Mouse (Mus musculus) R1 (cell line): ENCODE measurements at regions not wholly inside any gene's neighbourhood (a gene's known extent, or its start where the extent isn't known, plus 50 kb on each side); places are given as distances from the start of the nearest gene placed in this dataset.

Experiments used
- DNase-seq: peaks from one replicate; pipeline ENCODE4 v3.0.0-alpha.2; 2018; ENCODE audit warnings: low read depth, low spot score

DNA sequence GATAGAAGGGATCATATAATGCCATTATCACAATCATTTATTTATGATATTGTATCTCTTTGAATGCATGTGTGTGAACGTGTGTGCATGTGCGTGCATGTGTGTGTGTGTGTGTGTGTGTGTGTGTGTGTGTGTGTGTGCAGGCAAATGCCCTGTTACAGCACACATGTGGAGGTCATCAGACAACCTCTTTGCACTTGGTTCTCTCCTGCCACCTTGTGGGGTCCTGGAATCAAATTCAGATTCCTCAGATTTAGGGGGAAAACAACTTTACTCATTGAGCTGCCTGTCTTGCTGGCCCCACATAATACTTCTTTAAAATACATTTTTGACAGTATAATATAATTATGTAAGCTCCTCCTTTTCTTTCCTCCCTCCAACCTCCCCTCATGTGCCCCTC is 195.7 kb upstream of the Zic1 start:
- no peak for DNase-seq

DNA sequence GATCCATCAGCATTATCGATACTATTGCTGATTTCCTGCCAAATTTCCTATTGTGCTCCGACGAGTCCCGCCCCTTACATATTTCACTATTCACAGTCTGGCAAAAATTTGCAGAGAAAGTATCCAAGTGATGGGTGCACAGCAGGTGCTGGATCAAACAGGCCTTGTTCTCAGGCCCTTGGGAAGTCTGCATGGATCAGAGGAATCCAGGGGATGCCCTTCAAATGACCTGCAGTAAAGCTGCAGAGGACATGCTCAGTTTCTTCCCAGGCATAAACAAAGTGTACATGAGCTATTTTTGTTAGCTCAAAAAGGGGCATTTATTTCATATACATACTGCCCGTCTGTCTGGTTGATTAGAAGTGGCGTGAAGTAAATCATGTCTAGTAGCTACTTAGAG is 194.2 kb upstream of the Zic1 start:
- DNase-seq: no peak

- no peak for DNase-seq
These were observed 181.4 kb upstream of the Zic1 start for GRCm38 (mm10) chr9:91547051-91547450.

DNA sequence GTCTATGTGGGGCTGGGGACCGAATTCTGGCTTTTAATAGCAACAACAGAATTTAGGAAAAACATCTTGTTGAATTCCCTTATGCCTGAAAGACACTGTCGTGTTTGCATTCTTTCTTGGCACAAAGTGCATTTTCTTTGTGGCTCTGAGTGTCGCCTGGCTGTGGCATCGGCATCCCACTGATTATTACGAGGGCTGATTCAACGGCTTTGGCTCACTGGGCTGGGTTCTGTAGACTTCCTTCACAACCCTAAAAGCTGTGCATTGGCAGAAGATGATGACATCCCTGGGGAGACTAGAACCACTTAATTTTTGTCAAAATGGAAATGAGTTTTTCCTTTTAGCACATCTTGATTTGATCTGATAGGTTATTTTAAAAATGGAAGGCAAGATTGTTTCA is 179.8 kb upstream of the Zic1 start:
- no peak for DNase-seq

- no peak for DNase-seq
These were observed 163.3 kb upstream of the Zic1 start for GRCm38 (mm10) chr9:91528838-91529475.

- no peak for DNase-seq
These were observed 162.8 kb upstream of the Zic1 start for GRCm38 (mm10) chr9:91528388-91528787.

DNA sequence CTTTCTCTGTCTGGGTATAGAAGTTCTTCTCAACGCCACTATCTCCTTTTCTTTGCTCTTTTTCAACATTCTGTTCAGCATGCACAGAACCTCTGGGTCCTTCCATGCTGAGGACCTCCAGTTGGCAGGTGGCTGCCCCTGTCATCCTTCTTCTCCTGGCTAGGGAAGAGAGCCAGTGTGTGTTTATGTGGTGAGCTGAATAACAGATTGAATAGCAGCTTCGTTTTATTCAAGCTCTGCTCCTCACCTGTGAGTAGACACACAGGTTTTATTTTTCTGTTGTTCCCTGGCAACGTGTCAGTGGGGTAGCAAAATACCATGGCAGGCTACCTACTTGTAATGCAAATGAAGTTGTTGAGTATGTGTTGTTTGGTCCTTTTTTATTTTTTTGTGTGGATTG is 154.9 kb upstream of the Zic1 start:
- peak; percentile 16 for DNase-seq

DNA sequence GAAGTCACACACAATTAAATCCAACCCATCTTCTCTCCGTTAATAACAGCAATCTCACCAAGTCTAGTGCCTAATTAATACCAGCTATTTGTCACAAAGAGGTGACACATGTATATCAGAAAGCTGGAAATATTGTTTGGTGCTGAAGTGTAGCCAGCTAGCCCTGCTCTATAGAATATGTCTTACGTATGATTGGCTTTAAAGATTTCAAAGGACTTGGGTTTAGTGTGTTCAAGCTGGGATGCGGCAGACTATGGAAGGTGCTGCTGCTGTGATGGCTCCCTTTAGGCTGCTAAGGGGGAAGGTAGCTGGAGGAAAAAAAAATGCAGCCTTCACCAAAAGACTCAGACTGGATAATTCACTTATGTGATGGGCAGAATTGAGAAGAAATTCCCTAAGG is 144.1 kb upstream of the Zic1 start:
- DNase-seq: no peak

DNA sequence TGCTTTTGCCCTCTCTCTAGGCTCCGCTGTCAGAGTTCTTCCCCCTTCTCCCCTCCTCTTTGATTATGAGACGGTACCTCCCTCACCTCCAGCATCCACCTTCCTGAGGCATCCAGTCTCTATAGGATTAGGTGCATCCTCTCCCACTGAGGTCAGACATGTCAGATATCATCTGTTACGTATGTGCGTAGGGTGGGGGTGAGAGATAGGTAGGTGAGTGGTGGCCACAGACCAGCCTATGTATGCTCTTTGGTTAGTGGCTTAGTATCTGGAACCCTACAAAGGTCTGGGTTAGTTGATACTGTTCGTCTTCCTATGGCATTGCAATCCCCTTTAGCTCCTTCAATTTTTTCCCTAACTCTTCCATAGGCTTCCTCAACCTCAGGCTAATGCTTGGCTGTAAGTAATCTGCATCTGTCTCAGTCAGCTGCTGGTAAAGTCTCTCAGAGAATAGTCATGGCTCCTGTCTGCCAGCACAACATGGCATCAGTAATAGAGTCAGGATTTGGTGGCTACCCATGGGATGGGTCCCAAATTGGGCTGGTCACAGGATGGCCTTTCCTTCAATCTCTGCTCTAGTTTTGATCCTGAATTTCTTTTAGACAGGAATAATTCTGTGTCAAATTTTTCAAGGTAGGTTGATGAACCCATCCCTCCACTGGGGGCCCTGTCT is 138.2 kb upstream of the Zic1 start:
- DNase-seq: no peak

GRCm38 (mm10) chr9:91476596-91476995 is 111.0 kb upstream of the Zic1 start:
- peak; percentile 16 for DNase-seq

GRCm38 (mm10) chr9:91462713-91463425 is 97.3 kb upstream of the Zic1 start:
- DNase-seq: no peak

DNA sequence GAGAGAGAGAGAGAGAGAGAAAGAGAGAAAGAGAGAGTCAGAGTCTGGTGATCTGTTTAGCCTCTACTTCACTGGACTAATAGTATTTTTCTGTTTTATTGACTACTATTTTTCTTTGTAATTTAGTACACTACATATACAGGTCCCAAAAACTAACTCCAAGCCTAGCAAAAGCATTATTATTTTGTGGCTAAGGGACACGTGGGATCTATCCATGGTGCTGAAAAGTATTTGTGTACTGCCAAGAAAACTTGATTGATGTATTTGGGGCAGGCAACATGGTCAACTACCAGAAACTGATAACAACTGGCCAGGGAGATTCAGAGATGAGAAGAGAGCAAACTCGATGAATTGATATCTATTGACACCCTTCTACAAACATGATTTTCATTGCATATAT is 94.3 kb upstream of the Zic1 start:
- DNase-seq: peak; percentile 30

DNA sequence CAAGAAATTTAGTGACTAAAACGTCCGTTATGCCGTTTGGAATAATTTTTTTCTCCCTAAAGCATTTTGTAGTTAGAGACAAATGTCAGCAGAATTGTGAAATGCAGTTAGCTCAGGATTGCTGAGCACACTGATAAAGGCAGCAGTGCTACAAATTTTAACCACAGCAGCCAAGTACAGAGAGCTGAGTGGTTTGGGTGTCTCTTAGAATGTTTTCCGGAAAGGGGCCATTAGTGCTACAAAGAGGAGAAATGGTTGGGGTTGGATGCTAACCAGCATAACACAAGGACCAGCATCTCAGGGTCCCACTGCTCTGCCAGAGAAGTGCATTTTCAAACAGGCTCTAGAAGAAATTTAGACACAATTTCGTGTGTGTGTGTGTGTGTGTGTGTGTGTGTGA is 91.2 kb upstream of the Zic1 start:
- peak; percentile 9 for DNase-seq

DNA sequence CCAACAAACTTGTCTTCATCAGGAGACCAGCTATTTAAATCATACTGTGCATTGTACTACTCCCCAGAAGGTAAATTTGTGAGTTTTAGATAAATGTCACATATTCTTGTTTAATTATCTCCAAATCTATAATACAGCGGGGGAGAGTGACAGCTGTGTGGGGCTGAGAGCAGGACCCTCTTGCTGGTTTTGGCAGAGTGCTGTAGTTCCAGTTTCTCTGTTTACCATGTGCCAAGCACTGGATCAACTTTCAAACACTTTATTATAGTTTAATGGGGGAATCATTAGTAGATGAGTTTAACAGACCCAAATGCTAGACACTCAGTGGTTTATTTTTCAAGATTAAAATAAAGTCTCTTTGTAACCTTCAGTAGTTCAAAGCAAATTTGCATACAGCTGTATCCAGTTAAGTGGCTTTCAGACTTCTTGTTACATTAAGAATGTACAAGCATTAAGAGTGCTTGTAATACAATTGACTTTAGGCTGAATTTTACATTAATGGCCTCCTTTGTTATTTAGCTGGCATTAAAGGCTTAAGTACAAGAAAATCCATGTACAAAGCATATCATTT is 90.7 kb upstream of the Zic1 start:
- DNase-seq: no peak

- DNase-seq: no peak
These were observed 73.5 kb upstream of the Zic1 start for GRCm38 (mm10) chr9:91439106-91439505.
